Mouse (Mus musculus) neural tube, embryonic 11.5 days (tissue): ENCODE data around the gene Apol7b. TPM values are rescaled to one million over a fixed set of nuclear protein-coding genes. Genes with fewer than 3 reads are reported as not detected.
"Not testable (repeated sequence)": the region's sequence is repeated elsewhere in the genome, so short reads cannot be mapped to it uniquely, and the experiment has no call there.

Experiments
- ATAC-seq: fragments of 200-750 bp; cut with Nextera tagmentation; 2 replicates; pipeline ENCODE4 v1.8.0; 2017; ENCODE audit warnings: moderate number of reproducible peaks, mild to moderate bottlenecking, moderate TSS enrichment, moderate library complexity; ENCODE audit not compliant: insufficient read depth, low FRiP score, low TSS enrichment
- DNase-seq: peaks from one replicate; pipeline ENCODE4 v3.0.0-alpha.2; 2015; ENCODE audit warnings: low spot score
- H3K27ac ChIP-seq: fragments of 300-500 bp; sonication (generic); 2 replicates; pipeline ENCODE4 v1.5.1; 2014; ENCODE audit warnings: low read depth, mild to moderate bottlenecking, low read length
- H3K27me3 ChIP-seq: fragments of 300-500 bp; sonication (generic); 2 replicates; pipeline ENCODE4 v1.6.1; 2014; ENCODE audit warnings: mild to moderate bottlenecking, low read length, mixed read lengths; ENCODE audit not compliant: control insufficient read depth, insufficient read depth
- H3K36me3 ChIP-seq: fragments of 300-500 bp; sonication (generic); 2 replicates; pipeline ENCODE4 v1.6.1; 2014; ENCODE audit warnings: mild to moderate bottlenecking, low read length, moderate library complexity, mixed read lengths; ENCODE audit not compliant: control insufficient read depth, insufficient read depth
- H3K4me1 ChIP-seq: fragments of 300-500 bp; sonication (generic); 2 replicates; pipeline ENCODE4 v1.6.1; 2014; ENCODE audit warnings: low read length, mixed read lengths; ENCODE audit not compliant: control insufficient read depth, insufficient read depth
- H3K4me2 ChIP-seq: fragments of 300-500 bp; sonication (generic); 2 replicates; pipeline ENCODE4 v1.6.1; 2014; ENCODE audit warnings: low read depth, mild to moderate bottlenecking, moderate library complexity
- H3K4me3 ChIP-seq: fragments of 300-500 bp; sonication (generic); 2 replicates; pipeline ENCODE4 v1.5.1; 2014; ENCODE audit warnings: low read depth, low read length
- H3K9ac ChIP-seq: fragments of 300-500 bp; sonication (generic); 2 replicates; pipeline ENCODE4 v1.6.1; 2014; ENCODE audit warnings: mild to moderate bottlenecking, low read length
- H3K9me3 ChIP-seq: fragments of 300-500 bp; sonication (generic); 2 replicates; pipeline ENCODE4 v1.6.1; 2016; ENCODE audit warnings: low read length; ENCODE audit not compliant: control insufficient read depth
- WGBS: fragments of 180-500 bp; shearing (Covaris S2); extraction: QIAGEN DNeasy Blood & Tissue Kit; methylation state at CpG from one replicate; pipeline ENCODE4 v1.1.7; 2014; 5-methylcytosine and 5-hydroxymethylcytosine counted together
- polyA plus RNA-seq: library from polyadenylated mRNA; unstranded; fragments of >200 nt; fragmentation: Nextera tagmentation; extraction: Ambion mirVana; gene quantifications from 2 replicates; pipeline ENCODE4 v1.2.1, GENCODE M21; 2014

Gene Apol7b
- polyA plus RNA-seq, 1 experiment from 2014 or later, result not detected

- H3K4me2 ChIP-seq, ATAC-seq, H3K27me3 ChIP-seq, H3K27ac ChIP-seq, DNase-seq, H3K9ac ChIP-seq, H3K4me3 ChIP-seq, H3K36me3 ChIP-seq, H3K4me1 ChIP-seq, H3K9me3 ChIP-seq: not testable (repeated sequence)
- WGBS, result 79% methylated on average over 6 of the region's 10 CpGs
These were observed 18.4 kb downstream of the Apol7b start for GRCm38 (mm10) chr15:77428690-77429448.

- H3K9ac ChIP-seq, H3K4me1 ChIP-seq, H3K27me3 ChIP-seq, H3K36me3 ChIP-seq, ATAC-seq, H3K4me3 ChIP-seq, H3K27ac ChIP-seq, H3K4me2 ChIP-seq, DNase-seq, H3K9me3 ChIP-seq: not testable (repeated sequence)
- 71% methylated on average over 3 of the region's 7 CpGs for WGBS
These were observed 24.4 kb downstream of the Apol7b start for GRCm38 (mm10) chr15:77422925-77423324.

- not testable (repeated sequence) for H3K4me3 ChIP-seq, ATAC-seq, DNase-seq, H3K9ac ChIP-seq, H3K36me3 ChIP-seq, H3K4me1 ChIP-seq, H3K9me3 ChIP-seq, H3K27me3 ChIP-seq, H3K27ac ChIP-seq, H3K4me2 ChIP-seq
- no CpG with 5 or more reads among the region's 3 CpGs for WGBS
These were observed 27.6 kb downstream of the Apol7b start for GRCm38 (mm10) chr15:77419657-77420056.

GRCm38 (mm10) chr15:77416655-77417333 is 30.5 kb downstream of the Apol7b start:
- not testable (repeated sequence) for H3K36me3 ChIP-seq

GRCm38 (mm10) chr15:77415653-77416052 is 31.6 kb downstream of the Apol7b start:
- DNase-seq, result not testable (repeated sequence)

More at GRCm38 (mm10) chr15:77416655-77417333, 30.5 kb downstream of the Apol7b start:
- H3K4me1 ChIP-seq, H3K9ac ChIP-seq, ATAC-seq, H3K27ac ChIP-seq, H3K27me3 ChIP-seq, H3K4me3 ChIP-seq, H3K9me3 ChIP-seq, DNase-seq, H3K4me2 ChIP-seq: not testable (repeated sequence)
- 23% methylated on average over 2 of the region's 10 CpGs for WGBS

GRCm38 (mm10) chr15:77412695-77413094 is 34.6 kb downstream of the Apol7b start:
- 43% methylated on average over 4 of the region's 4 CpGs for WGBS
- not testable (repeated sequence) for ATAC-seq, H3K36me3 ChIP-seq, H3K9ac ChIP-seq, H3K4me2 ChIP-seq, H3K27ac ChIP-seq, H3K4me1 ChIP-seq, H3K27me3 ChIP-seq, H3K4me3 ChIP-seq, H3K9me3 ChIP-seq
- peak; percentile 23 for DNase-seq

More at GRCm38 (mm10) chr15:77415653-77416052, 31.6 kb downstream of the Apol7b start:
- H3K4me1 ChIP-seq, H3K4me2 ChIP-seq, H3K36me3 ChIP-seq, H3K27ac ChIP-seq, H3K9ac ChIP-seq, H3K27me3 ChIP-seq, ATAC-seq, H3K9me3 ChIP-seq, H3K4me3 ChIP-seq: not testable (repeated sequence)
- 80% methylated on average over 2 of the region's 2 CpGs for WGBS

GRCm38 (mm10) chr15:77411035-77411434 is 36.3 kb downstream of the Apol7b start, which contains the start of gene Apol9a:
Gene Apol9a (minus strand): TSS chr15:77411135.
- WGBS, result 86% methylated on average over 1 of the region's 4 CpGs
- not testable (repeated sequence) for DNase-seq, H3K4me2 ChIP-seq, H3K9me3 ChIP-seq, H3K36me3 ChIP-seq, H3K4me1 ChIP-seq, H3K4me3 ChIP-seq, H3K27me3 ChIP-seq, H3K27ac ChIP-seq, H3K9ac ChIP-seq, ATAC-seq

GRCm38 (mm10) chr15:77406370-77406769 is 40.9 kb downstream of the Apol7b start:
- H3K4me3 ChIP-seq, H3K4me1 ChIP-seq, H3K36me3 ChIP-seq, DNase-seq, H3K4me2 ChIP-seq, H3K27me3 ChIP-seq, H3K9me3 ChIP-seq, ATAC-seq, H3K27ac ChIP-seq, H3K9ac ChIP-seq: not testable (repeated sequence)
- WGBS, result 93% methylated on average over 10 of the region's 10 CpGs

- H3K36me3 ChIP-seq, ATAC-seq, H3K4me1 ChIP-seq, H3K9me3 ChIP-seq, H3K27ac ChIP-seq, H3K4me2 ChIP-seq, H3K27me3 ChIP-seq, H3K9ac ChIP-seq, H3K4me3 ChIP-seq, DNase-seq: not testable (repeated sequence)
- 66% methylated on average over 9 of the region's 9 CpGs for WGBS
These were observed 48.3 kb downstream of the Apol7b start, which contains the start of gene Apol7a for GRCm38 (mm10) chr15:77399027-77399426. Gene Apol7a (minus strand): TSS chr15:77399110.
